Mouse (Mus musculus) kidney, adult 2 months (tissue): ENCODE data around the gene Golga7b.

ENCODE experiments used
- CTCF ChIP-seq: fragments of 200-500 bp; conservative IDR thresholded peaks from 2 replicates; pipeline ENCODE4 v1.5.1; 2011; ENCODE audit warnings: low read depth, mild to moderate bottlenecking, control low read depth, low read length, moderate library complexity, mixed read lengths; ENCODE audit not compliant: insufficient read depth, insufficient read length
- POLR2A ChIP-seq: fragments of 200-500 bp; IDR thresholded peaks from one replicate; pipeline ENCODE4 v1.6.1; 2011; ENCODE audit warnings: low read depth, low read length, control low read depth

GRCm38 (mm10) chr19:42272003-42272963, 24.9 kb downstream of the Golga7b start:
- peak; percentile 87 for TF ChIP-seq CTCF
- TF ChIP-seq POLR2A: no peak
